Mouse (Mus musculus): ENCODE results near the gene Psmd12.

Psmd12 gene

GRCm38 (mm10) chr11:107510362-107511269 is 31.3 kb downstream of the Psmd12 start:
- peak; percentile 9 for DNase-seq (ENCODE audit: low spot score)

GRCm38 (mm10) chr11:107511954-107512353 is 32.7 kb downstream of the Psmd12 start:
- DNase-seq (ENCODE audit: low spot score) = peak; percentile 44

GRCm38 (mm10) chr11:107513047-107513446 is 33.8 kb downstream of the Psmd12 start:
- no peak for DNase-seq (ENCODE audit: low spot score)

- DNase-seq (ENCODE audit: low spot score) = no peak
These were observed 37.1 kb downstream of the Psmd12 start for GRCm38 (mm10) chr11:107516387-107516786.

GRCm38 (mm10) chr11:107518645-107519429 is 39.6 kb downstream of the Psmd12 start:
- DNase-seq (ENCODE audit: low spot score) = no peak

GRCm38 (mm10) chr11:107521153-107521552 is 41.9 kb downstream of the Psmd12 start:
- no peak for DNase-seq (ENCODE audit: low spot score)

- DNase-seq (ENCODE audit: low spot score) = no peak
These were observed 45.7 kb downstream of the Psmd12 start for GRCm38 (mm10) chr11:107524966-107525365.

GRCm38 (mm10) chr11:107527632-107528031 is 48.3 kb downstream of the Psmd12 start:
- no peak for DNase-seq (ENCODE audit: low spot score)

GRCm38 (mm10) chr11:107529320-107529719 is 50.0 kb downstream of the Psmd12 start:
- no peak for DNase-seq (ENCODE audit: low spot score)

GRCm38 (mm10) chr11:107531445-107531844 is 52.2 kb downstream of the Psmd12 start:
- DNase-seq (ENCODE audit: low spot score) = no peak

GRCm38 (mm10) chr11:107532271-107532670 is 53.0 kb downstream of the Psmd12 start:
- DNase-seq (ENCODE audit: low spot score) = no peak

- no peak for DNase-seq (ENCODE audit: low spot score)
These were observed 59.7 kb downstream of the Psmd12 start for GRCm38 (mm10) chr11:107538994-107539393.

- no peak for DNase-seq (ENCODE audit: low spot score)
These were observed 61.1 kb downstream of the Psmd12 start for GRCm38 (mm10) chr11:107540339-107540738.

GRCm38 (mm10) chr11:107545747-107546476 is 66.6 kb downstream of the Psmd12 start:
- DNase-seq (ENCODE audit: low spot score) = no peak

- DNase-seq (ENCODE audit: low spot score) = peak; percentile 10
These were observed 67.5 kb downstream of the Psmd12 start for GRCm38 (mm10) chr11:107546667-107547301.

GRCm38 (mm10) chr11:107547351-107548203 is 68.3 kb downstream of the Psmd12 start, which contains the start of gene Helz:
TSS of gene Helz (plus strand) at chr11:107547930.
- peak; percentile 39 for DNase-seq (ENCODE audit: low spot score)

- DNase-seq (ENCODE audit: low spot score) = peak; percentile 11
These were observed 69.1 kb downstream of the Psmd12 start for GRCm38 (mm10) chr11:107548204-107548975.
